Mouse (Mus musculus) monocyte, adult 2 months (primary cell): ENCODE data around the gene Gm26741.
"Not testable (repeated sequence)": the region's sequence is repeated elsewhere in the genome, so short reads cannot be mapped to it uniquely, and the experiment has no call there.

Experiments
- DNase-seq, 2 experiments: peaks; one replicate each; pipeline ENCODE4 v3.0.0; 2022; ENCODE audit warnings: low spot score in 2 of 2, low read depth in 1 of 2

Gm26741 gene

DNA sequence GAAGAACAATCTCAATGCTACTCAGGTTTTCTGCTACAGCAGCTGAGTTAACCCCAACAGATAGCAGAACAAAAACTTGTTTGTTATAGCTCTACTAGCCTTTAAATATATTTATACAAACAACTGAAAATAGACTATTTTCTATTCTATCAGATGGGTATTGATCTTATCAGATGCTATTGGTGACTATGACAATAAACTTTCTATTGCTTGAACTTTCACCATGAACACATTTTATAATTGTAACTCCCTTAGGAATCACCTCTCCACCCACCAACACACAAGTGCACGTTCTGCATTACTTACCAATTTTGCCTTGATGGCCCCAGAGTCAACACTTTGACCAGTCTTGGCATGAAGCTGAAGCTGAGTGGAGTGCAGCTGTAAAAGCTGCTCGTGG, at the start of gene Gm26741:
Gene Gm26741, plus strand, starts transcription at position 301 of the 400 bp plus-strand sequence.
- DNase-seq, result no peak

DNA sequence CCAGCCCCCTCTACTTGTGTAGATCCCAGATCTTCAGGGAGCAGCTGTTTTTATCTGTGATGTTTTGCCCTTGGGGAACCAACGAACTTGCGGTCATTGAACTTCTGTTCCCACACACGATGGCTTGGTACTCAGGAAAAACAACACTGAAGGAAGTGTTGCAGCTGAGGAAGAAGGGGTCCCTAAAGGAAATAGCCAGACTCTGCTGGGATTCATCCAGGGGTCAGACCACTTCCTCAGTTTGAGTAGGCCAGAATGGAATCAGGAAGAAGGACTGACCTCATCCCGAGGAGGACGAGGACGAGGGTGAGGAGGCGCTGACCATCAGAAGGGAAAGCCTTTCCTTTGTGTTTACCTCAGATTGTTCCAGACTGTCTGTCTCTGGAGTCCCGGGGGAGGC, 49.4 kb upstream of the Gm26741 start:
- no peak for DNase-seq

DNA sequence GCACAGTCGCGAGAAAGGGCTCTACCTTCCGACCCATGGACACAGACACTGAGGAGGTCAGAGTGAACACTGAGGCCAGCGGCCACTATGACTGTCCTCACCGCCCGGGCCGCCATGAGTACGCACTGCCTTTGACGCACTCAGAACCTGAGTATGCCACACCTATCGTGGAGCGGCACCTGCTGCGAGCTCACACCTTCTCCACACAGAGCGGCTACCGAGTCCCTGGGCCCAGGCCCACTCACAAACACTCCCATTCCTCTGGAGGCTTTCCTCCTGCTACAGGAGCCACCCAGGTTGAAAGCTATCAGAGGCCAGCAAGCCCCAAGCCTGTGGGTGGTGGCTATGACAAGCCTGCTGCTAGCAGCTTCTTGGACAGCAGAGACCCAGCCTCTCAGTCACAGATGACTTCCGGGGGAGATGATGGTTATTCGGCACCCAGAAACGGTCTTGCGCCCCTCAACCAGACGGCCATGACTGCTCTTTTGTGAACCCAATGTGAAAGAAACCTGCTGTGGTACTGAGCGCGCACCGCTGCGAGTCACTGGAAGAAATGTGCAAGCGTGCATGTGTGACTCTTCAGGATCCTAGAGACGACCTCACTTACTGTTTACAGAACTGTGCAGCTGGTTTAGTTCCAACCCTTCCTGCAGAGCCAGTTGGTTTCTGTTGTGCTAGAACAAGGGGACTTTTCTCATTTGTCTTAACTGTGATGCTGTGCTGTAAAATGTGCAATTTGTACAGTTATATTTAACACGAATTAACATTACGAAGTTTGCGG, 38.9 kb upstream of the Gm26741 start:
- DNase-seq, result no peak

DNA sequence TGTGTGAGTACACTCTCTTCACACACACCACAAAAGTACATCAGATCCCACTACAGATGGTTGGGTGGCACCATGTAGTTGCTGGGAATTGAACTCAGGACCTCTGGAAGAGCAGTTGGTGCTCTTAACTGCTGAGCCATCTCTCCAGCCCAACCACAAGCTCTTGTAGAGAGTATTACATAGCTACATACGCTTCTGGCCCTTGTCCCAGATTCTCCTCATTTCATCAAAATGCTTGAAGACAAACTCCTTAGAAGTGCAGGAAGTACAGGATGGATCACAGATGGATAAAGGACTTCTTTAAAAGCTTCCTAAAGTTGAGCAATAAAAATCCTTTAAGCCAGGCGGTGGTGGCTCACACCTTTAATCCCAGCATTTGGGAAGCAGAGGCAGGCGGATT, 36.6 kb upstream of the Gm26741 start:
- DNase-seq, result no peak

DNA sequence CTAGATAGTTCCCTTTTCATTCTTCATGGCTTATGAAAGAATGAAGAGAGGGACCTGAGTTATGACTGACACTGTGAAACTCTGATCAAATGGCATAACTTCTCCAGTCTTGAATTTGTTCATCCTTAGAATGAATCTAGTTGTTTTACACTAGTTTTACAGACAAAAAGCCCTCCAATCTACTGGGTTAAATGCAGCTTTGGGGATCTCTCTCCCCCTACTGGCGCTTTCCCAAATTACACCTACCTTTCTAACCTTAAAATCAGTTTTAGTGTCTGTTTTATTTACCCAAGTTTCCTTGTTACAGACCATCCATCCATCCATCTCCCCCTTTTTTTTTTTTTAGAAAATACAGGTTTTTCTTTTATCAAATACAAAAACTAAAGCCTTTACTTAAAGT, 27.6 kb upstream of the Gm26741 start:
- no peak for DNase-seq

DNA sequence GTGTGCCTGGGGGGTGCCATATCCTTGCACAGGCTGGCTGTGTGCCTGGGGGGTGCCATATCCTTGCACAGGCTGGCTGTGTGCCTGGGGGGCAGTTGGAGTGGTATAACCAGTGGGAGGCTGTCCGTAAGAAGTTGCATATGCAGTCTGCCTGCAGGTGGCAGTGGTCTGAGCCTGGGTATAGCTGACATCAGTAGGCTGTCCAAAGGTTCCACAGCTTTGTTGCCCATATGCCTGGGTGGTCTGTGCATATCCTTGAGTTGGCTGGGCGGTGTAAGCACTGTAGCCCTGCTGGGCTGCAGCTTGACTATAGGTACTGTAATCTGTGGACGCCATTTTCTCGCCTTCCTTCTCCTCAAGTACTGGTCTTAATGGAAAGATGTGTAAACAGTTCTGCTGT, 15.2 kb upstream of the Gm26741 start:
- not testable (repeated sequence) for DNase-seq

DNA sequence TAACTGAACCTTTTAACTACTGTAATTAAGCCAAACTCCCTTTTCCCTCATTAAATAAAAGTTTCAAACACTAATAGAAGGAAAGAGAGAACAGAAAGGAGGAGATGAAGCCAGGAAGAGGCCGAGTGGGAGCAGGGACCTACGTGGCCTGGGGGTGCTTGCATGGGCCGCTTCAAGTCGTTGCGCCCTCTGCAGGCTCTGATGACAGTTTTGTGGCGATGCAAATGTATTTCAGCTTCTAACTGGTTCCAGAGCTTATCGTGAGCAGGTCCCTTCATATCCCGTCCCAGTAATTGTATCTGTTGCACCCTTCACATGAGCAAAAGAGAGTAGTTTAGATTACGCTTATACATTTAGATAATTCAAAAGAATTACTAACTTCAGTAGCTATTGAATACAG, 5.4 kb upstream of the Gm26741 start:
- DNase-seq, result no peak

DNA sequence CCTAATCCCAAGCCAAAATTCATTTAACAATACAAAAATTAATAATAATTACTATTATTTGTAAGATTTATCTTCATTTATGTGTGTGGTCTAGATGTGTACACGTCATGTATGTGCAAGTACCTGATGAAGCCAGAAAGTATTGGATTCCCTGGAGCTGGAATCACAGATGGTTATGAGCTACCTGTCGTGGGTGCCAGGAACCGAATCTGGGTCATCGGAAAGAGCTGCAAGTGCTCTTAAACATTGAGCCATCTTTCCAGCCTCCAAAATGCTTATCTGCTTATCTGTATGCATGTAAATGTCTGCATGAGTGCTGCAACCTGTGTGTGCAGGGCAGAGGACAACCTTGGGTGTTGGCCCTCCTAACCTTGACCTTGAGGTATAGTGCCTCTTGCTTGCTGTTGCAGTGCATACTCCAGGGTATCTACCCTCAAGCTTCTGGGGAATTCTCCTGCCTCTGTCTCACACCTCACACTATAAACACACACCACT, 1.7 kb downstream of the Gm26741 start:
- no peak for DNase-seq

DNA sequence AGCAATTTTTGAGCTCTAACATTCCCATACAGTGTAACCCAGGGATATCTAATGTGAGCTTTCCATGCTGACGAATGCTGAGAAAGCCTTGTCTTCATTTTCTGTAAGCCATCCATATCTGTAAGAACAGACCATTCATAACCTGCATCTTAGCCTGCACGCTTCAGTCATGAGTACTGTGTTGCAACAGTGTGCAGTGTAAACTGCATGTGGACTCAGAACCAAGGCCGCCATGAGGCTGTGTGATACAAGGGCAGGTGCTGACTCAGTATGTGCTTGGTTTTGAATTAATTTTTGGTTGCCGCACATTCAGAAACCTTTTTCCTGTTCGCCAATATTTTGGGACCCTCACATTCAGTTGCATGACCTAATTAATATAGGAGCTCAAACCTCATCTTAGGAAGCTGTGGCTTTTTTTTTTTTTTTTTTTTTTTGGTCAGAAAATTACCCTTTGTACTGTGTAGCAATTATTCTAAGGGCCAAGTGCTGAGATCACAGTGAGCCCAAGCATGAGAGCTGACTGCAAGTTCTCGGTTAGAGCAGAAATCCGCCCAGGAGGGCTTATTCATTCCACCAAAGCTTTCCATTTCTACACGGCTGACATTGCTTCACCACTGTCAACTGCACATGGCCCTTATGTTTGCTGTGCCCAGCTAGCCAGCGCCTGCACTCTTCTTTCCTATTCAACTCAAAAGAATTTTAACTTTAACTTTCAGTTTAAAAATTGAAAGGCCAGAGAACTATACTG, 2.5 kb downstream of the Gm26741 start:
- no peak for DNase-seq

DNA sequence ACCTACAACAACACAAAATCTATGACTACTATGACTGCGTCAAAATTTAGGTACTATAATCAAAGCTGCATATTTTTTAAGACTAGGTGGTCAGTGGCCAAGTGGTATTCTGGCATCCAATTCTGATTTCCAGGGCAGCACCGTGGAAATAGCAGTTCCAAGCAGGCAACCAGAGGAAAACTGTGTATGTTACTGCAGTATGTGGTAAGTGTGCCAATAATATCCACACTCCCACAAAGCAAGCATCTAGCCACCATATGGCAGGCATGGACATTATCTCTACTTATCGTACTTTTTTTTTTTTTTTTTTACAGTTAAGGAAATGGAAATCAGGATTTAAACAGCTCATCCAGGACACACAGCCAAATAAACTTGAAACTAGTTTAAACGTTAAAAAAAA, 9.8 kb downstream of the Gm26741 start:
- no peak for DNase-seq

DNA sequence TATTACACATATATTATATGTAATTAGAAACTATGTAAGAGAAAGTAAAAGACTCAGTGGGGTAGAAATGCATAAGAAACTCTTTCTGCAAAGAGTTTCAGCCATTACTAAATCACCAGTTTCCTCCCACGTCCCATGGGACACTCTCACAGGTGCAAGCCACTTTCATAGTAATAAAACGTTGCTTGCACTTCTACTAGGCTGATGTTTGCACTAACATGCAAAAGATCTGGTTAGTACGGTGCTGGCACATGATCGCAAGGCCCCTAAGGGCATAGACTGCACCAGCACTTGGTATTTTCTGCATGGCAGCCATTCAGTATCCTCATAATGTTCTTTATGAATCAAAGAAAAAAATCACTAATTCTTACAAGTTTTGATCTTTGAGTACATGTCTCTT, 15.3 kb downstream of the Gm26741 start:
- DNase-seq, result no peak

DNA sequence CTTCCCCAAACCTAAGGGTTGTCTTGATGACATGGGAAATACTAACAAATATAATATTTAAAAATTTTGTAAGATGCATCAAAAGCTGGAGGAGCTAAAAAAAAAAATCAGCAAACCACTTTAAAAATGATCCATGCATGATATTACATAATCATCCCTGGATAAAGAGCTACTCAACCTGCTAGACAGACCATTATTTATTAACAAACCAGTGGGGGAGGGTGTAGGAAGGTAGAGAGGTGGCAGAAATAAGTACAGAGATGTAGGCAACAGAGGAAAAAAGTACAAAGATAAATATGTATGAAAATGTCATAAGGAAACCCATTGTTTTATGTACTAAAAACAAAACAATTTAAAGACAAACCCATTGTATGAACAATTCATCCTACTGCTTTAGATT, 16.1 kb downstream of the Gm26741 start:
- no peak for DNase-seq

DNA sequence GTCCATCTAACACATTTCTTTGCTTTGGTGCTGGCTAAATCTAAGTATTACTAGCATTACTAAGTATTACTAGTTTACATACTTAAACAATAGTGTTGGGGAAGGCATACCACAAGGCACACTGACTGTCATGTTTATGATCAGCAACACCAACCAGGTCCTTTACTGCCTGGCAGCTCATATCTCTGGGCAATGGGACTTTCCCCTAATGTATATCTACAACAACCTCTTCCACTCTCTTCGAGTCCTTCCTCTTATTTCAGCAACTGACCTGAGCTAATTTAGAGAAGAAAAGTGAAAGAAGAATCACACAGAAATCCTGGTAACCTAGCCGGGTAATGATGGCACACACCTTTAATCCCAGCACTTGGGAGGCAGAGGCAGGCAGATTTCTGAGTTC, 17.9 kb downstream of the Gm26741 start:
- DNase-seq, result no peak

DNA sequence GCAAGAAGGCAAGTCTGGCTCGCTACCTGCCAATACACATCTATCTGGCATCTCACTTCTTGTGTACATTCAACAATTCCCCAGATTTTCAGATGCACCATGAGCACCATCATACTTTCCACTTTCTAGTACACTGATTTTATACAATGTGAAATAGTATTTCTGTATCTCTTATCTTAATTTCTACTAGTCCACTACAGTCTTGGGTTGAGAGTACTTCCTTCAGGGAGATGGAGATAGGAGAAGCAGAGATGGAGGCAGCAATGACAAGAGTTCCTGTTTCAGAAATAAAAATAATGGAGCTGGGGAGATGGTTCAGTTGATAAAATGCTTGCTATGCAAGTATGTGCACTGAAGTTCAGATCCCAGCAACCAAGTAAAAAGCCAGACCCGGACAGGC, 19.2 kb downstream of the Gm26741 start:
- no peak for DNase-seq

DNA sequence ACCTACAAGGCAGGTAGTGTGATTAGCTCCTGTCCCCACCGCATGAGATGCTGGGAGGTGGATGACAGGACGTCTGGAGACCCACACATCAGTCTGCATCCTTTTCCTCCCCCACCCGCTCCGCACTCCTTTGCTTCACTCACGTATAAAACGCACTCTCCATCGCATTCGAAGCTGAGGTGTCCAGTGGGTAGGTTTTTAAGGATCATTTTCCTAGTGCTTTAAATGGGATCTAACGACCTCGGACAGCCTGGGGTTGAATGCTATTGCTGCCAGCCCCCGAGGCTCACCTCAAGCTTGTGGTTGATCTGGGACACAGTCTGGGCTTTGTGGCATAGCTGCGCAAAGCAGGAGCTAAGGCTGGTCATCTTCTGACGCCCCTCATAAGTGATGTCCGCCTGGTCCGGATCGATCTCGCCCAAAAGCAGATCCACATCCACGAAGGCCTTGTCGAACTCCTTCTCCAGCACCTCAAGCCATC, 22.8 kb downstream of the Gm26741 start:
- DNase-seq, result no peak

DNA sequence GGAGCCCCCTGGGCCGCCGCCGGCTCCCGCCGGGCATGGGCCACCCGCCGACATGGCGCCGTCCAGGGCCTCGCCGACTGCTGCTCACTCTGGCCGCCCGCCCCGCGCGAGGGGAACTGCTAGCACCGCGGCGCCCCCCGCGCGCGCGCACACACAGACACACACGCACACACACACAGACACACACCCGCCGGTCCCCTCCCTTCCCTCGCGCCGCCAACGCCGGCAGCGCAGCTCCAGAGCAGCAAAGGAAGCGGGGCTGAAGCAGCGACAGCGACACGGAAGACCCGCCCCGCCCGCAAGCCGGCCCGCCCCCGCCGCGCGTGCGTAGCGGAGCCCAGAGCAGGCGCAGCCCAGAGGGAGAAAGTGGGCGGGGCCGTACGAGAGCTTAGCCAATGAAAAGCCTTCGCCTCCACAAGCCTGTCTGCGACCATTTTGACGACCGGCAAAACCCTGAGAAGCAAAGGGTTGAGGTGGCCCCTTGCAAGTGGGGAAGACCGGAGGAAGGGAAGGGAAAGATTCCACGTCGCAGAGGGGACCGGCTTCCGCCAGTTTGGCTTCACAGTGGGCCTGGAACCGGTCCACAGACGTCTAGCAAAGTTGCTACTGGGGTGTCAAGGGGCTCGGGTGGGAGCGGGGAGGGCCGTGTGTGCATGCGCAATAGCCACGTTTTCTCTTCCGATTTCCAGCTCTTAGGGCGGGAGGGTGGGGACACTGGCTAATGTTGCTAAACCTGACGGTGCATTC, 23.5 kb downstream of the Gm26741 start, which contains the start of gene Gopc:
Gene Gopc, minus strand, starts transcription at position 280 of the 747 bp plus-strand sequence.
- DNase-seq, result peak; percentile 92 to 96

DNA sequence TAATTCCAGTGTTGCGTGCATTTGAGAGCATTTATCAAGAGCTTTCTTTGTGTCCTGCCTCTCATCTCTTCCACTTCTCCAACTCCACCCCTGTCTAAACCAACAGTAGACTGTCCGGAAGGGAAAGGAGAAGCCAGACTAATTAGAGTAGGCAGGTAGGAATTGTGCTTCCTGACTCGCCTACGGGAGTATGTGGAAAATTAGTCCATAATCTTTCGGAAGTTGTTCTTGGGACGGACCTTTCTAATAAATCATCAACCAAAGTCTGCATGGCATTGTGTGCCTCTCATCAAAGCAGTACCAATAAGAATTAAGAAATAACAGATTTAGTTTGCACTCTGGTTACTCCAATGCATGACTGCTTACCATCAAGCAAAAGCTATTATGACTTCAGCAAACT, 24.5 kb downstream of the Gm26741 start:
- DNase-seq, result no peak

DNA sequence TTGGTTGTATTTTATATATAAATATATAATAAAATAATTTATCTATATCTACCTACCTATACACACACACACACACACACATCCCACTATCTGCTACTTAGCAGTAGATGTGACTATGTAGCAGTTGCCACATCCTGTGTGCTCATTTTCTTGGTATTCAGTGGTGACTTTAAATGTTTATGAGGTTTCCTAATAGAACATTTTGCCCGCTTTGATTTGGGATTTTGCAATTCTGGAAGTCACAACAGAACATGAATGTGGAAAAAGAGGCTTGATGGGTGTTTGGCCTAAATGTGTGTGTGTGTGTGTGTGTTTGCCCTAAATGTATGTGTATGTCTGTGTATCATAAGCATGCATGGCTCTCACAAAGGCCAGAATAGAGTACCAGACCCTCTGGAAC, 25.0 kb downstream of the Gm26741 start:
- DNase-seq, result no peak

DNA sequence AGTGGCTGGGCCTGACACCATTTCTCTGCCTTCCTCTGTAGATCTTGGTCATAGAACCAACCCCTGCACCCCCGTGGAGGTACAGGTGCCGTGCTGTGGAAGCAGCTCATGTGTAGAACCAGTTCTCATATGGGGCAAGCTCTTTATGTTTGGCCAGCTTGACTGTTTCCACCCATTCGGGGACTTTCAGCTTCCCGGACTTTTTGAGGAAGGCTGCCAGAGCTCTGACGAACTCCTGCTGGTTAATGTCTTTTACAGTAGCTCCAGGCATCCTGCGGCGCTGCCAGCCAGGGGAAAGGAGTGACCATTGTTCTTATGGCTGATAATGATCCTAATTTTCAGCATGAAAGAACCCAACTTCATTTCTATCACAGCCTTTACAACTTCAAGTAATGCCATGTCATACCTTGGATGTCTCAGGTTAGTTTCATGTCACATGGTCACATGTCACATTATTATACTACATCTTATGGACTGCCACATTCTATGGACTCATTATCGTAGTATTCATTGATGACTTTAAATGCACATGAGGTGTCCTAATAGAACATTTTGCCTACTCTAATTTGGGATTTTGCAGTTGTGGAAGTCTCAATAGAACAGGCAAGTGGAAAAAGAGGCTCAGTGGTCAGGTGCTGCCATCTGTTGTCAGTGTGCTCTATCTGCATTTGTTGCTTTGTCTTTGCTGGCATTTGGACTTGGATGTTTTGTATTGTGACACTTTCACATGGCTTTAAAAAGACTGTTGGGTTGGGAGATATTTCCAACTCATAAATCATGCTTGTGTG, 26.4 kb downstream of the Gm26741 start:
- no peak for DNase-seq

DNA sequence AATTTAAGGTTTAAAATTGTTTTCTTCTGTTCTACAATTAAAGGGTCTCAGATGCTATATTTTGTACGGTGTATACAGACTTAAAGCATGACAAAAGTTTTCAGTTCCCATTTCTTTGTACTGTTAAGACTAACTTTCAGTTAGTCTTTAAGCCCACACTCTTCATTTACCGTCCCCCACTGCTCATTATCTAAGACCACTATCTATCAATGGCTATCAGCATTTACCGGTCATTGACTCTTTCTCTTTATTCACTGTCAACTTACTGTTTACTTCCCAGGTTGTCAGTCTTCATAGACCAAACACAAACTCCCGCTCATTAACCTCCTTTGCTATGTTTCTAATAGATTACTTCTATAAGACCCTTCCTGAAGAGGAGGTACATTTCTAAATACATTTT, 28.6 kb downstream of the Gm26741 start:
- DNase-seq, result no peak

DNA sequence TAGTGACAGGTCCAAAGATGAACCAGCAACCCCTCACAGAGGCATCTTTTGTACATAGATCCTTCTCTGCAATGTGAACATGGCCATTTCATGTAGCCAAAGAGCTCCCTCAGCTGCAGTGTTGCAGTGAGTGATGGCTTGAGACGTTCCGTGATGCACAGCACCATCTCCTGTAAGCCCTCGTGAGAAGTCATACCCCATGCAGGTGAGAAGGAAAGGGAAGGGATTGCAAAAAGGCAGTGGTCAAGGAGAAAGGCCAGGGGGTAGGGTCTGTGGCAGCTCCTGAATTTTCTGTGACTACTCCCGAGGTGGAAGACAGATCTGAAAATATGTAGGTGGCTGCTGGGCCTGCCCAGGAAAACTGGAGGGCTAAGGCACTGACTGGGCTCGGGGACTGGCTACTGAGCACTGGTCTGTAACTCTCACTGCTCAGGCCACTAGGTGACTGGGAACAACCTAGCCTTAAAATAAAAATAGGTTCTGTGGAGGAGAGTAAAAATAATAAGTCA, 30.4 kb downstream of the Gm26741 start, which contains the start of gene Nepn:
Gene Nepn, plus strand, starts transcription at position 51 of the 509 bp plus-strand sequence.
- DNase-seq, result no peak
